Mouse (Mus musculus): ENCODE data around the gene Tmem215.

The Tmem215 gene

GRCm38 (mm10) chr4:40471880-40472279 is at the start of gene Tmem215:
Tmem215 (plus strand) TSS chr4:40472180.
- no peak for DNase-seq

DNA sequence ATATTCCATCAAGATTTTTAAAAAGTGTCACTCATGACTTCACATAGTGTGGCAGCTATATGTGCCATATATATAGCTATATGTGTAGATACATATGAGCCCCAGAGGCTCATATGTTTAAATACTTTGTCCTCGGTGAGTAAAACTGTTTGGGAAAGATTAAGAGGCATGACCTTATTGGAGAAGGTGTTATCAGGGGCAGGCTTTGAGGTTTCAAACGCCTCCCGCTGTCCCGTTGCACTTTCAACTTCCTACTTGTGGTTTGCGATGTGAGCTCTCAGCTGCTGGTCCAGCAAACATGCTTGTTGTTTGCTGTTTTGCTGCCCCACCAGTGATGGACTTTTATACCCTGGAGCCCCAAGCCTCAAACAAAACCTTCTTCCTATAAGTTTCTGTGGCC is 40.1 kb upstream of the Tmem215 start:
- DNase-seq: no peak

- DNase-seq: no peak
These were observed 38.6 kb upstream of the Tmem215 start for GRCm38 (mm10) chr4:40433379-40433778.

DNA sequence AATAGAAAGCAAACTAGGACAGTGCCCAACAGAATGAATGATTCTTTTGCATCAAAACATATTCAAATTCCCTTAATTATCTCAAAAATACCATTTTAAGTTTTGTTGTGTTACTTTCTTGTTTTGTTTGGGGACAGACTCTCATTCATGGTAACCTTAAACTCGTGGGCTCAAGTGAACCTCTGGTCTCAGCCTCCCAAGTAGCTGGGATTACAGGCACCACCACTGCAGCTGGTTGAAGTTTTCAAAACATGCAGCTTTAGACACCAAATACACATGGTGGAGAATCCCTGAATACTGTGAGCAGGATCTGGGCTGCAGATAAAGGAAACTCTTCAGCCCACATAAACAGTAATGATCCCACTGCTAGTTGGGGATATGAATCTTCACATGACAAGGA is 37.6 kb upstream of the Tmem215 start:
- no peak for DNase-seq

DNA sequence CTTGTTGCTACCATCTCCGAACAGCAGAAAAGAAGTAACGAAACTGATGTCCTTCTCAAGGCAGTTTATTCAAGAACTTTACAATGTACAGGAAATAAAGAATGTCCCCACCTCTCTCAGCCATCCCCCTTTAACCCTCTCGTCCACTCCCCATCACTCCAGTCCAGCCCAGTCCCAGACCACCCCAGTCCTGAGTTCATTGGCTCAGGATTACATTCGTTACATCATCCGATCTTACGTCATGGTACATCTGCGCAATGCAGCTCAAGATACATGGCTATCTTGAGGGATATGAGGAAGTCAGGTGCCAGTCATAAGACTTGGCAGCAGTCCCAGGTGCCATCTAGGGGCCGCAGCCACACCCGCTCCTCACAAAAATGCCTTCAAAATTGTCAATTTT is 28.4 kb upstream of the Tmem215 start:
- no peak for DNase-seq

- no peak for DNase-seq
These were observed 935 bp downstream of the Tmem215 start for GRCm38 (mm10) chr4:40472700-40473530.

- no peak for DNase-seq
These were observed 1.9 kb downstream of the Tmem215 start for GRCm38 (mm10) chr4:40473911-40474310.

DNA sequence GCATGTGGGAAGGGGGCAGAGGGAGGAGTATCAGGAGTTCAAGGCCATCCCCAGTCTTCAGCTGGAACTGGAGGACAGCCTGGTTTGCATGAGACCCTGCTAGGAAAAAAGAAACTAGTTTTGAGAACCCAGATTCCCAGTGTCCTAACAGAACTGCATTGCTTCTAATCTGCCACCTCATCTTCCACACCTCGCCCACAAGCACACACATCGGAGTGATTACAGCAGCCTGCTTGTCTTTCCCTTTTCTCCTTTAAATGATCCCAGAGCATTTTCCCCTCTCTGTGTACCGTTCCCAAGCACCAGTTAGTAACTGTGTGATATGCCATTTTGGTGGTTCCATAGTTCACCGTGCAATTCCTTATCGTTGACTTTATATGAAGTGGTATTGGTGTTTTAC is 6.0 kb downstream of the Tmem215 start:
- DNase-seq: no peak

GRCm38 (mm10) chr4:40486546-40486945 is 14.6 kb downstream of the Tmem215 start:
- no peak for DNase-seq

DNA sequence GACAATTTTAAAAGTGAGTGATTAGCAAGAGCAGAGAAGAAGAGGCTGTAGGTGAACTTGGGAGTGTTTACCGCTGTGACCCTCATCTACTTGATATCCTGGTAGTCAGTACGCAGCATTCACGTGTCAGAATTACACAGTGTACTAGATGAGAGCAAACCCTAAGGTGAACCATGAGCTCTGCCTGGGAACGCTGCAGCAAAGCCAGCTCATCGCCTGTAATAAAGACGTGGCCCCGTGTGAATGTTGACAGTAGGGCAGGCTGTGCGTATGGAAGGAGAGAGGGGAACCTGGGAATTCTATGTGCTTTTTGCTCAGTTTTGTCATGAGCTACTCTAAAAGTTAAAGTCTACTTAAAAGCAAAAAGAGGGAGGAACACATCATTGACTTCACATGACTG is 19.8 kb downstream of the Tmem215 start:
- no peak for DNase-seq

DNA sequence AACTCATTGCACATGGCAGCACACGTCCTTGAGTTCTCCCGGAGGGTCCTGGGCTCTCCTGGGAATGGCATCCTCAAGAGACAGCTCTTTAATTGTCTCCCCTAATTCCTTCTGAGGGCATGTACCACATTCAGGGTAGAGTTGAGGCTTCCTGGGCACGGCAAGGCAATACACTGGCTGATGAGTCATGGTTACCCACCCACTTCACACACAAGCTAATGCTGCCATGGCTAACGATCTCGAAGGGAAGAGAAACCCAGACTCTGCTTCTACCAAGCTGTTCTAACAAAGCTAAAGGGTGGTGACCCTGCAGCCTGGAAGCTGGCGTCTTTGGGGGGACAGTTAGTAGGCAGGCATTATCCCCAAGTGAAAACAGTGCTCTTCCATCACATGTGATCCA is 24.4 kb downstream of the Tmem215 start:
- DNase-seq: no peak

DNA sequence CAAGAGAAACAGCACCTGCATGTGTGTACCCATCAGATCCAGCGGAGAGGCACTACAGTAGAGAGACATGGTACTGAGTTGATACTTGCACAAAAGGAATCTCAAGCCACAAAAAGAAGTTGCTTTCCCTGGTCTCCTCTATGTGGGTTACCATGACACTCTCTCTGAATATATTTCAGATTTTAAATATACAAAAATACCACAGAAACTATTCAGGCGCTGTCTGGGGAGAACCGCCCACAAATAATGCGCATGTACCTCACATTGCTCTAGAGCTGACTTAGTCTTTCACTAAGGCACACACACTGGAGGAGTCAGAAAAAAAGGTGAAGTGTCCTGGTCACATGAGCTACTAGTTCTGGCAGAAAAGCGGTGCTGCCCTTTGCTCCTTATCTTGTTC is 24.8 kb downstream of the Tmem215 start:
- no peak for DNase-seq

GRCm38 (mm10) chr4:40499812-40500591 is 28.0 kb downstream of the Tmem215 start:
- DNase-seq: no peak

GRCm38 (mm10) chr4:40502459-40502858 is 30.5 kb downstream of the Tmem215 start:
- DNase-seq: no peak

DNA sequence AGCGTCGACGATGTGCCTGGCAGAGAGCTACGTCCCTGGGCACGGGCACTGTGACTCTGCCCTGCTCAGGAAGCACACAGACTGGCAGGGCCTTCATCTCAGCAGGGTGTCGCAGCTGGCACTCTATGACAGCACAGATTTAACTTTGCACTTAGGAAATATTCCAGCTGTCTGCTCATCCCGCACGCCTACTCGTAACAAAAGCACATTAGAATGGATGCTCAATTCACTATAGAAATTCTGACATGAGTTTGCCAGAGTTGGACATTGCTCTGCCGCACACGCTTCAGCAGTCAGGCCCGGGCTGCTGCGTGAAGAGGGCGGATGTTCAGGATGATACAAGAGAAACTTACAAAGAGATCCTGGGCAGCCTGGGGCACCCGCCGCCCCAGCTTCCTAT is 37.6 kb downstream of the Tmem215 start:
- no peak for DNase-seq

DNA sequence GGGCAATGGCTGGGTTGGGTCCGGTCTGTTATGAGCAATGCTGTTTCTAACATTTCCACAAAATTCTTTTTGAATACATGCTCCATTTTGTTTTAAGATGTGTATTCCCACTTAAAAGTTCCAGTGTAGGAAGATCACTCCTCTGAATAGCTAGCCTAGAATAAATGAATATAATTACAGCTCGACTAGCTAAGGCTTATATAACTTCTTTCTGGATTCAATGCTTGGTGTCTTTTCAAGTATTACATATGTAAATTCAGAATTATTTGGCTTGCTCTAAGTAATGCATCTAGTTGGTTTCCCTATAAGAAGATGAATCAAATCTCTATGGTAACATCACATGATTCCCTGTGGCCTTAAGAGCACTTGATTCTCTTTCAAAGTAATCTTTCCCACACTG is 41.3 kb downstream of the Tmem215 start:
- DNase-seq: no peak

GRCm38 (mm10) chr4:40518545-40519324 is 46.8 kb downstream of the Tmem215 start:
- no peak for DNase-seq
